Mouse (Mus musculus) cerebellum, adult 2 months (tissue): ENCODE measurements around the gene Arrdc5. TPM values are rescaled to one million over a fixed set of nuclear protein-coding genes. Genes with fewer than 3 reads are reported as not detected.

ENCODE experiments used
- DNase-seq, 2 experiments: peaks; one replicate each; pipeline ENCODE4 v3.0.0; 2021
- H3K27ac ChIP-seq: fragments of 200-500 bp; 2 replicates; pipeline ENCODE4 v1.5.1; 2012; ENCODE audit warnings: low read length, control low read depth, inconsistent platforms; ENCODE audit not compliant: insufficient read depth
- H3K27me3 ChIP-seq: fragments of 200-500 bp; 2 replicates; pipeline ENCODE4 v1.6.1; 2012; ENCODE audit warnings: inconsistent platforms, mild to moderate bottlenecking, low read length, moderate library complexity; ENCODE audit not compliant: control insufficient read depth, insufficient read depth
- H3K4me1 ChIP-seq: fragments of 200-500 bp; 2 replicates; pipeline ENCODE4 v1.6.1; 2011; ENCODE audit warnings: low read length; ENCODE audit not compliant: control insufficient read depth, insufficient read depth
- H3K4me3 ChIP-seq: fragments of 200-500 bp; replicated peaks from 2 replicates; pipeline ENCODE3; 2011; ENCODE audit warnings: mild to moderate bottlenecking, low read depth, low read length, control low read depth; ENCODE audit not compliant: insufficient read depth
- CTCF ChIP-seq: fragments of 200-500 bp; IDR thresholded peaks from 2 replicates; pipeline ENCODE4 v1.5.1; 2011; ENCODE audit warnings: low read depth, mild to moderate bottlenecking, control low read depth, low read length, moderate library complexity, borderline replicate concordance; ENCODE audit not compliant: insufficient read depth
- POLR2A ChIP-seq: fragments of 200-500 bp; IDR thresholded peaks from 2 replicates; pipeline ENCODE4 v1.6.1; 2011; ENCODE audit warnings: low read length, control low read depth, borderline replicate concordance; ENCODE audit not compliant: insufficient read depth
- WGBS: fragments of 180-500 bp; shearing (Covaris S2); methylation state at CpG from one replicate; pipeline ENCODE4 v1.1.7; 2018; 5-methylcytosine and 5-hydroxymethylcytosine counted together
- polyA plus RNA-seq: library from polyadenylated mRNA; depleted of rRNA; stranded (reverse); fragments of >200 nt; gene quantifications from 2 replicates; pipeline ENCODE4 v1.2.3, GENCODE M21; 2012

Gene Arrdc5
- polyA plus RNA-seq, 1 experiment: not detected

- Histone ChIP-seq H3K4me3 (no peak overlapping the region), H3K27ac (no peak overlapping the region), H3K4me1 (no peaks in the 10 kb centered on the region), H3K27me3 (no peaks in the 10 kb centered on the region)
- no peak for DNase-seq
- TF ChIP-seq POLR2A: no peak
- no peak for TF ChIP-seq CTCF
- 15% methylated on average over 13 of the region's 13 CpGs for WGBS
These were observed 2.4 kb upstream of the Arrdc5 start for GRCm38 (mm10) chr17:56302363-56302996.

GRCm38 (mm10) chr17:56298238-56298637 is 1.8 kb downstream of the Arrdc5 start:
- TF ChIP-seq CTCF: no peak
- no peak for TF ChIP-seq POLR2A
- DNase-seq: no peak
- H3K27me3 ChIP-seq: no peaks in the 10 kb centered on the region
- peaks cover 15% of the 10 kb centered on the region for H3K4me1 ChIP-seq
- no peak overlapping the region for H3K4me3 ChIP-seq
- WGBS: 98% methylated on average over 1 of the region's 1 CpGs
- H3K27ac ChIP-seq: no peak overlapping the region

- WGBS: 41% methylated on average over 1 of the region's 1 CpGs
- Histone ChIP-seq H3K4me1 (peaks cover 23% of the 10 kb centered on the region), H3K27ac (no peak overlapping the region), H3K27me3 (no peaks in the 10 kb centered on the region), H3K4me3 (no peak overlapping the region)
- TF ChIP-seq POLR2A: no peak
- no peak for TF ChIP-seq CTCF
- no peak for DNase-seq
These were observed 3.9 kb downstream of the Arrdc5 start for GRCm38 (mm10) chr17:56296201-56296600.

- TF ChIP-seq CTCF: no peak
- TF ChIP-seq POLR2A: no peak
- peak; percentile 69 to 76 for DNase-seq
- Histone ChIP-seq H3K4me1 (peaks cover 23% of the 10 kb centered on the region), H3K27me3 (no peaks in the 10 kb centered on the region), H3K27ac (no peak overlapping the region), H3K4me3 (no peak overlapping the region)
- WGBS: 19% methylated on average over 19 of the region's 19 CpGs
These were observed 5.8 kb downstream of the Arrdc5 start for GRCm38 (mm10) chr17:56294241-56294640.

GRCm38 (mm10) chr17:56293291-56293690 is 6.8 kb downstream of the Arrdc5 start:
- H3K4me3 ChIP-seq: no peak overlapping the region
- no peak for TF ChIP-seq POLR2A
- no peak for TF ChIP-seq CTCF
- WGBS: 84% methylated on average over 1 of the region's 1 CpGs
- H3K4me1 ChIP-seq: peaks cover 23% of the 10 kb centered on the region
- H3K27me3 ChIP-seq: no peaks in the 10 kb centered on the region
- H3K27ac ChIP-seq: no peak overlapping the region
- no peak for DNase-seq

GRCm38 (mm10) chr17:56292531-56293222 is 7.4 kb downstream of the Arrdc5 start, which contains the start of gene Plin3:
TSS of gene Plin3 (minus strand) at chr17:56292873.
- Histone ChIP-seq H3K27me3 (no peaks in the 10 kb centered on the region), H3K4me1 (peaks cover 23% of the 10 kb centered on the region), H3K27ac (no peak within 1 kb of the TSS), H3K4me3 (no peak within 1 kb of the TSS)
- WGBS: 64% methylated on average over 4 of the region's 4 CpGs
- DNase-seq: peak; percentile 27 to 39
- TF ChIP-seq CTCF: no peak
- no peak for TF ChIP-seq POLR2A

- DNase-seq: no peak
- H3K4me3 ChIP-seq: no peak overlapping the region
- TF ChIP-seq POLR2A (no peak), CTCF (no peak)
- 81% methylated on average over 7 of the region's 7 CpGs for WGBS
- no peak overlapping the region for H3K27ac ChIP-seq
- no peaks in the 10 kb centered on the region for H3K27me3 ChIP-seq
- H3K4me1 ChIP-seq: peaks cover 23% of the 10 kb centered on the region
These were observed 8.1 kb downstream of the Arrdc5 start for GRCm38 (mm10) chr17:56291826-56292475.

GRCm38 (mm10) chr17:56291171-56291511 is 8.9 kb downstream of the Arrdc5 start:
- H3K27me3 ChIP-seq: no peaks in the 10 kb centered on the region
- H3K27ac ChIP-seq: no peak overlapping the region
- DNase-seq: peak; percentile 58 to 69
- TF ChIP-seq POLR2A: no peak
- peak; percentile 80 for TF ChIP-seq CTCF
- peaks cover 23% of the 10 kb centered on the region for H3K4me1 ChIP-seq
- H3K4me3 ChIP-seq: peak overlapping the region; percentile 7
- WGBS: 2% methylated on average over 16 of the region's 16 CpGs
